Mouse (Mus musculus) midbrain, postnatal 0 days (tissue): ENCODE results near the gene Rgs3. TPM values are rescaled to one million over a fixed set of nuclear protein-coding genes. Genes with fewer than 3 reads are reported as not detected.

Experiments used
- ATAC-seq: fragments of 200-750 bp; cut with Nextera tagmentation; 2 replicates; pipeline ENCODE4 v1.8.0; 2017; ENCODE audit warnings: moderate number of reproducible peaks, mild to moderate bottlenecking, moderate TSS enrichment, moderate library complexity; ENCODE audit not compliant: low FRiP score
- DNase-seq: peaks from one replicate; pipeline ENCODE4 v3.0.0-alpha.2; 2015; ENCODE audit warnings: low spot score
- H3K27ac ChIP-seq: fragments of 300-500 bp; sonication (generic); 2 replicates; pipeline ENCODE4 v1.5.1; 2014; ENCODE audit warnings: low read depth, mild to moderate bottlenecking, low read length, mixed read lengths
- H3K27me3 ChIP-seq: fragments of 300-500 bp; sonication (generic); 2 replicates; pipeline ENCODE4 v1.6.1; 2014; ENCODE audit warnings: low read length, control low read depth, mixed read lengths; ENCODE audit not compliant: insufficient read depth
- H3K36me3 ChIP-seq: fragments of 300-500 bp; sonication (generic); 2 replicates; pipeline ENCODE4 v1.6.1; 2014; ENCODE audit warnings: low read length, control low read depth, mixed read lengths; ENCODE audit not compliant: insufficient read depth
- H3K4me1 ChIP-seq: fragments of 300-500 bp; sonication (generic); 2 replicates; pipeline ENCODE4 v1.6.1; 2014; ENCODE audit warnings: mild to moderate bottlenecking, control low read depth, antibody characterized with exemption, low read length, mixed read lengths; ENCODE audit not compliant: insufficient read depth
- H3K4me2 ChIP-seq: fragments of 300-500 bp; sonication (generic); 2 replicates; pipeline ENCODE4 v1.6.1; 2014; ENCODE audit warnings: low read depth, mild to moderate bottlenecking, low read length, mixed read lengths; ENCODE audit not compliant: poor library complexity, severe bottlenecking
- H3K4me3 ChIP-seq: fragments of 300-500 bp; sonication (generic); 2 replicates; pipeline ENCODE4 v1.5.1; 2014; ENCODE audit warnings: low read depth, mild to moderate bottlenecking, low read length, moderate library complexity
- H3K9ac ChIP-seq: fragments of 300-500 bp; sonication (generic); replicated peaks from 2 replicates; pipeline ENCODE4 v1.6.1; 2014; ENCODE audit warnings: mild to moderate bottlenecking, low read length, moderate library complexity, mixed read lengths; ENCODE audit not compliant: poor library complexity, severe bottlenecking
- H3K9me3 ChIP-seq: fragments of 300-500 bp; sonication (generic); 2 replicates; pipeline ENCODE4 v1.6.1; 2016; ENCODE audit warnings: low read length, control low read depth
- CTCF ChIP-seq: IDR thresholded peaks from 2 replicates; pipeline ENCODE4 v1.5.1; 2016; ENCODE audit warnings: antibody characterized with exemption, mild to moderate bottlenecking
- WGBS: fragments of 180-500 bp; shearing (Covaris S2); extraction: QIAGEN DNeasy Blood & Tissue Kit; methylation state at CpG from one replicate; pipeline ENCODE4 v1.1.7; 2014; 5-methylcytosine and 5-hydroxymethylcytosine counted together
- polyA plus RNA-seq: library from polyadenylated mRNA; unstranded; fragments of >200 nt; fragmentation: Nextera tagmentation; extraction: Ambion mirVana; gene quantifications from 2 replicates; pipeline ENCODE4 v1.2.1, GENCODE M21; 2015
- total RNA-seq: library from RNA; depleted of rRNA; stranded (reverse); fragments of >200 nt; gene quantifications from 2 replicates; pipeline ENCODE4 v1.2.3, GENCODE M21; 2014

The Rgs3 gene
- total and polyA plus RNA-seq, 2 experiments from 2014 or later = 55.6 to 89.4 TPM

- no peak for ATAC-seq
- DNase-seq = no peak
- no peak for TF ChIP-seq CTCF
- peaks cover 6% of the 10 kb centered on the region; the same call in 1 of the 2 replicates for H3K4me1 ChIP-seq
- no peaks in the 10 kb centered on the region for H3K27me3 ChIP-seq
- no peak overlapping the region for H3K9ac ChIP-seq
- 76% methylated on average over 9 of the region's 9 CpGs for WGBS
- peaks cover 32% of the 10 kb centered on the region for H3K36me3 ChIP-seq
- H3K4me2 ChIP-seq = no peak overlapping the region
- H3K9me3 ChIP-seq = no peaks in the 10 kb centered on the region
- H3K27ac ChIP-seq = no peak overlapping the region
- no peak overlapping the region for H3K4me3 ChIP-seq
These were observed 143.5 kb downstream of the Rgs3 start for GRCm38 (mm10) chr4:62703151-62703550.

GRCm38 (mm10) chr4:62704204-62704603 is 144.6 kb downstream of the Rgs3 start:
- H3K4me3 ChIP-seq = no peak overlapping the region
- 92% methylated on average over 13 of the region's 13 CpGs for WGBS
- H3K4me2 ChIP-seq = no peak overlapping the region
- H3K4me1 ChIP-seq = peaks cover 5% of the 10 kb centered on the region; the same call in 1 of the 2 replicates
- no peaks in the 10 kb centered on the region for H3K9me3 ChIP-seq
- no peak for TF ChIP-seq CTCF
- H3K36me3 ChIP-seq = peaks cover 32% of the 10 kb centered on the region
- no peaks in the 10 kb centered on the region for H3K27me3 ChIP-seq
- no peak overlapping the region for H3K27ac ChIP-seq
- DNase-seq (no peak), ATAC-seq (no peak)
- no peak overlapping the region for H3K9ac ChIP-seq

- TF ChIP-seq CTCF = no peak
- ATAC-seq (no peak), DNase-seq (no peak)
- Histone ChIP-seq H3K27me3 (no peaks in the 10 kb centered on the region), H3K9ac (no peak overlapping the region; the same call in 1 of the 2 replicates), H3K36me3 (peaks cover 32% of the 10 kb centered on the region), H3K9me3 (no peaks in the 10 kb centered on the region), H3K4me2 (no peak overlapping the region), H3K27ac (no peak overlapping the region), H3K4me3 (no peak overlapping the region), H3K4me1 (no peaks in the 10 kb centered on the region)
- WGBS = 75% methylated on average over 10 of the region's 10 CpGs
These were observed 145.4 kb downstream of the Rgs3 start for GRCm38 (mm10) chr4:62705013-62705412.

- Histone ChIP-seq H3K27ac (no peak overlapping the region), H3K9me3 (no peaks in the 10 kb centered on the region), H3K4me2 (no peak overlapping the region), H3K27me3 (no peaks in the 10 kb centered on the region), H3K9ac (no peak overlapping the region), H3K4me3 (no peak overlapping the region), H3K4me1 (no peaks in the 10 kb centered on the region), H3K36me3 (peaks cover 24% of the 10 kb centered on the region)
- TF ChIP-seq CTCF = no peak
- no peak for ATAC-seq
- DNase-seq = no peak
- 44% methylated on average over 3 of the region's 3 CpGs for WGBS
These were observed 146.1 kb downstream of the Rgs3 start for GRCm38 (mm10) chr4:62705749-62706148.

GRCm38 (mm10) chr4:62708084-62708483 is 148.4 kb downstream of the Rgs3 start:
- ATAC-seq (no peak), DNase-seq (no peak)
- TF ChIP-seq CTCF = no peak
- no peak overlapping the region for H3K4me2 ChIP-seq
- WGBS = 80% methylated on average over 7 of the region's 7 CpGs
- no peaks in the 10 kb centered on the region for H3K9me3 ChIP-seq
- H3K4me1 ChIP-seq = no peaks in the 10 kb centered on the region
- H3K36me3 ChIP-seq = peaks cover 12% of the 10 kb centered on the region
- H3K9ac ChIP-seq = no peak overlapping the region
- H3K4me3 ChIP-seq = no peak overlapping the region
- H3K27ac ChIP-seq = no peak overlapping the region
- no peaks in the 10 kb centered on the region for H3K27me3 ChIP-seq

- H3K4me2 ChIP-seq = no peak overlapping the region
- DNase-seq = no peak
- H3K27ac ChIP-seq = no peak overlapping the region
- no peak overlapping the region for H3K4me3 ChIP-seq
- H3K36me3 ChIP-seq = peaks cover 3% of the 10 kb centered on the region
- no peak for ATAC-seq
- WGBS = 74% methylated on average over 1 of the region's 1 CpGs
- no peaks in the 10 kb centered on the region for H3K9me3 ChIP-seq
- H3K27me3 ChIP-seq = no peaks in the 10 kb centered on the region
- TF ChIP-seq CTCF = no peak
- H3K9ac ChIP-seq = no peak overlapping the region
- no peaks in the 10 kb centered on the region for H3K4me1 ChIP-seq
These were observed 149.3 kb downstream of the Rgs3 start for GRCm38 (mm10) chr4:62708994-62709393.
